In genomic region chr11:49243727-49244594, GRCm38 (mm10) we compare ENCODE assay signal across 8 mouse cellular contexts. TPM values are rescaled to one million over a fixed set of nuclear protein-coding genes. Genes with fewer than 3 reads are reported as not detected.
DNase-seq lines count a peak whose midpoint lies in the region; ATAC-seq and TF ChIP-seq lines count a peak whose summit lies in the region.

Gene Mgat1, plus strand, starts transcription at chr11:49244191.

- peak; percentile 19; the same call in 1 of the 2 replicates for TF ChIP-seq POLR2A in olfactory bulb, adult 2 months (IDR thresholded peaks at IDR 0.05; ENCODE audit: insufficient read depth, low read depth, low read length)
- peak; percentile 51; the same call in 1 of the 2 replicates for TF ChIP-seq POLR2A in thymus, adult 2 months (IDR thresholded peaks at IDR 0.05; ENCODE audit: control insufficient read depth, extremely low read depth, insufficient read depth, low read length, poor library complexity)

- no peaks in the 10 kb centered on the region for H3K36me3 ChIP-seq in forebrain, embryonic 14.5 days (ENCODE audit: control insufficient read depth, insufficient read depth, low read length)
- H3K36me3 ChIP-seq in lung, embryonic 14.5 days (ENCODE audit: insufficient read depth) = no peaks in the 10 kb centered on the region
- H3K36me3 ChIP-seq in thymus, adult 2 months (ENCODE audit: control insufficient read depth, insufficient read depth, low read length) = no peaks in the 10 kb centered on the region

- H3K4me3 ChIP-seq in forebrain, embryonic 14.5 days (ENCODE audit: low read depth, low read length) = peak within 1 kb of the TSS; percentile 51
- peak within 1 kb of the TSS; percentile 47 for H3K4me3 ChIP-seq in lung, embryonic 14.5 days (ENCODE audit: low read depth, low read length)
- peak within 1 kb of the TSS; percentile 86 for H3K4me3 ChIP-seq in olfactory bulb, adult 2 months (ENCODE audit: insufficient read depth, low read depth, low read length)
- H3K4me3 ChIP-seq in thymus, adult 2 months (ENCODE audit: control insufficient read depth, insufficient read depth, low read length) = peak within 1 kb of the TSS; percentile 54

- ATAC-seq in cerebellum, adult (ENCODE audit: insufficient number of reproducible peaks, low FRiP score, low TSS enrichment) = peak; percentile 90
- peak; percentile 94 for ATAC-seq in forebrain, embryonic 14.5 days
- ATAC-seq in lung, embryonic 14.5 days (ENCODE audit: insufficient read depth) = peak; percentile 97

- WGBS in forebrain, embryonic 14.5 days = under 1% methylated on average over 58 of the region's 60 CpGs
- under 1% methylated on average over 56 of the region's 60 CpGs for WGBS in lung, embryonic 14.5 days
- under 1% methylated on average over 60 of the region's 60 CpGs for WGBS in olfactory bulb, adult 2 months
- under 1% methylated on average over 57 of the region's 60 CpGs for WGBS in thymus, adult 2 months

- intact Hi-C loops in heart, postnatal 14 days (cut with DNase I) = no loop called here

- H3K27me3 ChIP-seq in forebrain, embryonic 14.5 days (replicated peaks; ENCODE audit: control insufficient read depth, insufficient read depth, low read length) = no peaks in the 10 kb centered on the region
- H3K27me3 ChIP-seq in lung, embryonic 14.5 days (ENCODE audit: insufficient read depth, low read length) = no peaks in the 10 kb centered on the region
- H3K27me3 ChIP-seq in thymus, adult 2 months (ENCODE audit: control insufficient read depth, insufficient read depth, low read length) = no peaks in the 10 kb centered on the region

- H3K9me3 ChIP-seq in forebrain, embryonic 14.5 days (replicated peaks; ENCODE audit: control insufficient read depth, low read length) = no peaks in the 10 kb centered on the region
- no peaks in the 10 kb centered on the region for H3K9me3 ChIP-seq in lung, embryonic 14.5 days (ENCODE audit: low read depth, low read length)

- H3K4me2 ChIP-seq in forebrain, embryonic 14.5 days (ENCODE audit: low read length) = peak within 1 kb of the TSS; percentile 73
- H3K4me2 ChIP-seq in lung, embryonic 14.5 days = peak within 1 kb of the TSS; percentile 65

- peak; percentile 49 for TF ChIP-seq CTCF in lung, embryonic 14.5 days (IDR thresholded peaks at IDR 0.05; ENCODE audit: low read depth)
- TF ChIP-seq CTCF in olfactory bulb, adult 2 months (IDR thresholded peaks at IDR 0.05; ENCODE audit: insufficient read depth, low read depth, low read length) = no peak
- TF ChIP-seq CTCF in thymus, adult 2 months (IDR thresholded peaks at IDR 0.05; ENCODE audit: borderline replicate concordance, control insufficient read depth, extremely low read depth, insufficient read depth, low read length, poor library complexity) = peak; percentile 44; the same call in 1 of the 2 replicates

- H3K9ac ChIP-seq in forebrain, embryonic 14.5 days (ENCODE audit: low read length) = peak within 1 kb of the TSS; percentile 70
- H3K9ac ChIP-seq in lung, embryonic 14.5 days = peak within 1 kb of the TSS; percentile 49

- peak; percentile 98 for DNase-seq in ES-CJ7 (ENCODE audit: low read depth, low spot score)
- DNase-seq in forebrain, embryonic 14.5 days (ENCODE audit: low spot score) = peak; percentile 96
- DNase-seq in heart, postnatal 14 days = peak; percentile 93 to 96
- DNase-seq in layer of hippocampus, adult 18-20 months (ENCODE audit: low spot score in 2 of 2) = peak; percentile 84 to 92
- DNase-seq in lung, embryonic 14.5 days = peak; percentile 98
- peak; percentile 93 for DNase-seq in thymus, adult 2 months

- peaks cover 9% of the 10 kb centered on the region for H3K4me1 ChIP-seq in forebrain, embryonic 14.5 days (ENCODE audit: control insufficient read depth, insufficient read depth, low read length)
- peaks cover 11% of the 10 kb centered on the region; the same call in 1 of the 2 replicates for H3K4me1 ChIP-seq in lung, embryonic 14.5 days (ENCODE audit: insufficient read depth)
- peaks cover 10% of the 10 kb centered on the region for H3K4me1 ChIP-seq in olfactory bulb, adult 2 months (ENCODE audit: control insufficient read depth, insufficient read depth, low read length)
- peaks cover 26% of the 10 kb centered on the region for H3K4me1 ChIP-seq in thymus, adult 2 months (replicated peaks; ENCODE audit: control insufficient read depth, insufficient read depth, low read length)

- H3K27ac ChIP-seq in forebrain, embryonic 14.5 days (ENCODE audit: low read depth, low read length) = peak within 1 kb of the TSS; percentile 80
- peak within 1 kb of the TSS; percentile 91 for H3K27ac ChIP-seq in lung, embryonic 14.5 days (ENCODE audit: low read depth)
- H3K27ac ChIP-seq in olfactory bulb, adult 2 months (ENCODE audit: insufficient read depth, low read depth, low read length) = peak within 1 kb of the TSS; percentile 83
- H3K27ac ChIP-seq in thymus, adult 2 months (ENCODE audit: control insufficient read depth, insufficient read depth, low read length) = peak within 1 kb of the TSS; percentile 95

RNA-seq across cellular contexts. Expression of gene Mgat1, which starts in this region (rescaled TPM):
- 23.5 and 23.8 TPM in 2 replicates for polyA plus RNA-seq in forebrain, embryonic 14.5 days (2014; fragmentation: Nextera tagmentation; extraction: Ambion mirVana)
- 10 to 100 TPM; 59.3 to 68.4 TPM for total RNA-seq in heart, postnatal 14 days (2021)
- 10 to 100 TPM; 56.0 to 60.7 TPM for total RNA-seq in layer of hippocampus, adult 18-20 months (2021)
- 59.3 and 60.0 TPM in 2 replicates for polyA plus RNA-seq in lung, embryonic 14.5 days (2014; fragmentation: Nextera tagmentation; extraction: Ambion mirVana)
- 578 TPM in 1 of 2 replicates, not detected in the other for polyA plus RNA-seq in olfactory bulb, adult 2 months (2012; ENCODE audit: insufficient read depth, insufficient read length, low replicate concordance, missing spikeins)
- 336 and 378 TPM in 2 replicates for polyA plus RNA-seq in thymus, adult 2 months (2012; rRNA removed)

Comparison
In these comparisons a context has a peak if more than half of its experiments do, and no peak if none do; other contexts are left out.
1. Peak in every context shown above with its lines: DNase-seq, ATAC-seq, H3K4me3 ChIP-seq and H3K27ac ChIP-seq.